Mouse (Mus musculus) ES-E14 (cell line): ENCODE results near the gene Bmyc.

Source experiments
- HCFC1 ChIP-seq: IDR thresholded peaks from 2 replicates; pipeline ENCODE4 v1.6.1; 2012; ENCODE audit warnings: low read length, inconsistent platforms, borderline replicate concordance; ENCODE audit not compliant: insufficient read depth
- MAFK ChIP-seq: IDR thresholded peaks from 2 replicates; pipeline ENCODE4 v1.6.1; 2014; ENCODE audit warnings: mild to moderate bottlenecking, low read depth, low read length, inconsistent platforms; ENCODE audit not compliant: insufficient read depth
- ZC3H11A ChIP-seq: IDR thresholded peaks from 2 replicates; pipeline ENCODE4 v1.6.1; 2012; ENCODE audit warnings: low read depth, mild to moderate bottlenecking, inconsistent platforms, low read length, borderline replicate concordance

- TF ChIP-seq MAFK: no peak
- no peak for TF ChIP-seq ZC3H11A
- no peak for TF ChIP-seq HCFC1
Measured at GRCm38 (mm10) chr2:25679559-25679958, 27.0 kb upstream of the Bmyc start.
